Mouse (Mus musculus): ENCODE data around the gene Esrrg.

DNA sequence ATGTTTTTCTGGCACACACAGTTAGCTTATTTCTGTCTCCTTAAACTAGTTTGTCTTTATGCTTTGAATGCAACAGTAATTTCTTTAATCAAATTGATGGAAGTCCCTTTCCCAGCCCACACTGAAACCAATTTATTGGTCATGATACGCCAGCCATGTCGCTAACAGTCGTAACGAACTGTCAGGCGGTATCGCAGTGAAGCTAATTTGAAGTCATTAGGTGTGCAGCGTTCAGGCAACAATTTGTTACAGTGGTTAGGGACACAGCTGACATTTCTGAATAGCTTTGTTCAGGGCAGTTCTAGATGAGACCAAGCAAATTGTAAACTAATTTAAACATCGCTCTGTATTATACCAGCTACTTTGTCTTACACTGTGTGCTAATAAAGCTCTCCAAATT, 542.5 kb downstream of the Esrrg start:
- no peak for TF ChIP-seq ZC3H11A (IDR thresholded peaks at IDR 0.05; ENCODE audit: low read depth, low read length)
- TF ChIP-seq ETS1 (conservative IDR thresholded peaks at IDR 0.05; ENCODE audit: low read depth, low read length): no peak
- TF ChIP-seq CTCF (conservative IDR thresholded peaks at IDR 0.05 in 1 of 2, IDR thresholded peaks at IDR 0.05 in 1 of 2; ENCODE audit: low read depth in 2 of 2, low read length in 2 of 2): no peak
